Comparison of ENCODE assay signal across 13 mouse cellular contexts in genomic region chr10:24158470-24159254, GRCm38 (mm10). TPM values are rescaled to one million over a fixed set of nuclear protein-coding genes. Genes with fewer than 3 reads are reported as not detected.
DNase-seq lines count a peak whose midpoint lies in the region; ATAC-seq lines count a peak whose summit lies in the region.
"Had no signal": no experiment of that assay in that cellular context is flagged by ENCODE, and none has a peak within 500 bp of the region (broad histone marks: within the 10 kb centered on the region; RNA-seq: fewer than 3 reads in every experiment).

No protein-coding gene starts in this region.

- intact Hi-C loops in heart, postnatal 14 days (cut with DNase I), result no loop called here

- no peaks in the 10 kb centered on the region for H3K27me3 ChIP-seq in heart, embryonic 11.5 days (ENCODE audit: control insufficient read depth, insufficient read depth, low read length)
- H3K27me3 ChIP-seq in midbrain, embryonic 14.5 days (ENCODE audit: control insufficient read depth, insufficient read depth, low read length), result no peaks in the 10 kb centered on the region
- H3K27me3 ChIP-seq in midbrain, embryonic 10.5 days (ENCODE audit: low read depth, poor library complexity, severe bottlenecking), result no peaks in the 10 kb centered on the region
- no peaks in the 10 kb centered on the region for H3K27me3 ChIP-seq in hindbrain, embryonic 16.5 days (replicated peaks; ENCODE audit: control insufficient read depth, insufficient read depth, low read length)

- ATAC-seq in heart, embryonic 11.5 days (replicated peaks; ENCODE audit: insufficient number of reproducible peaks, low FRiP score, low TSS enrichment), result peak; percentile 61; the same call in 1 of the 2 replicates
- ATAC-seq in midbrain, embryonic 14.5 days (ENCODE audit: low FRiP score, low TSS enrichment), result 0 out of 2 replicates have a peak, but pooled peaks have one; percentile 35
- ATAC-seq in hindbrain, embryonic 16.5 days, result 0 out of 2 replicates have a peak, but pooled peaks have one; percentile 49

- H3K4me1 ChIP-seq in heart, embryonic 11.5 days (ENCODE audit: control insufficient read depth, insufficient read depth, low read length), result peaks cover 6% of the 10 kb centered on the region; the same call in 1 of the 2 replicates
- 0 out of 2 replicates have a peak, but pooled peaks cover 7% of the 10 kb centered on the region for H3K4me1 ChIP-seq in midbrain, embryonic 14.5 days (ENCODE audit: control insufficient read depth, insufficient read depth, low read length)
- peaks cover 8% of the 10 kb centered on the region; the same call in 1 of the 2 replicates for H3K4me1 ChIP-seq in midbrain, embryonic 10.5 days
- H3K4me1 ChIP-seq in hindbrain, embryonic 16.5 days (ENCODE audit: control insufficient read depth, insufficient read depth, low read depth, low read length), result no peaks in the 10 kb centered on the region; the same call in 1 of the 2 replicates

- no peak overlapping the region for H3K4me3 ChIP-seq in heart, embryonic 11.5 days (ENCODE audit: low read depth, low read length)
- H3K4me3 ChIP-seq in midbrain, embryonic 14.5 days (replicated peaks; ENCODE audit: low read depth, low read length), result no peak overlapping the region
- H3K4me3 ChIP-seq in midbrain, embryonic 10.5 days, result no peak overlapping the region
- no peak overlapping the region for H3K4me3 ChIP-seq in hindbrain, embryonic 16.5 days (ENCODE audit: low read length)

- H3K4me2 ChIP-seq in heart, embryonic 11.5 days, result no peak overlapping the region
- no peak overlapping the region for H3K4me2 ChIP-seq in midbrain, embryonic 14.5 days (ENCODE audit: low read length)
- H3K4me2 ChIP-seq in hindbrain, embryonic 16.5 days (ENCODE audit: low read length), result no peak overlapping the region

- H3K9ac ChIP-seq in heart, embryonic 11.5 days (ENCODE audit: low read depth, low read length), result no peak overlapping the region
- no peak overlapping the region for H3K9ac ChIP-seq in midbrain, embryonic 14.5 days (replicated peaks; ENCODE audit: low read length)
- H3K9ac ChIP-seq in hindbrain, embryonic 16.5 days (ENCODE audit: low read depth, low read length), result no peak overlapping the region

- H3K27ac ChIP-seq in heart, embryonic 11.5 days (ENCODE audit: low read depth, low read length), result peak overlapping the region; percentile 59; the same call in 1 of the 2 replicates
- no peak overlapping the region for H3K27ac ChIP-seq in midbrain, embryonic 14.5 days (replicated peaks; ENCODE audit: low read depth, low read length)
- no peak overlapping the region for H3K27ac ChIP-seq in midbrain, embryonic 10.5 days (replicated peaks)
- no peak overlapping the region for H3K27ac ChIP-seq in hindbrain, embryonic 16.5 days (ENCODE audit: low read depth, low read length)

- no peak for DNase-seq in heart, postnatal 14 days
- DNase-seq in midbrain, embryonic 14.5 days, result no peak
- DNase-seq in midbrain, embryonic 10.5 days (ENCODE audit: low spot score), result no peak
- peak; percentile 84 for DNase-seq in thymus, postnatal 14 days
- DNase-seq in ovary, postnatal 14 days (ENCODE audit: low spot score), result no peak
- no peak for DNase-seq in adrenal gland, postnatal 14 days
- DNase-seq: left cerebral cortex, postnatal 4 days; lung, postnatal 10 days had no signal

- 76% methylated on average over 12 of the region's 12 CpGs for WGBS in heart, embryonic 11.5 days (ENCODE audit: insufficient replicate concordance)
- WGBS in midbrain, embryonic 14.5 days, result 97% methylated on average over 12 of the region's 12 CpGs
- WGBS in midbrain, embryonic 10.5 days, result 95% methylated on average over 12 of the region's 12 CpGs
- 94% methylated on average over 12 of the region's 12 CpGs for WGBS in hindbrain, embryonic 16.5 days

- H3K36me3 ChIP-seq in heart, embryonic 11.5 days (ENCODE audit: control insufficient read depth, insufficient read depth, low read length), result peaks cover 17% of the 10 kb centered on the region
- H3K36me3 ChIP-seq in midbrain, embryonic 14.5 days (ENCODE audit: control insufficient read depth, insufficient read depth, low read length), result peaks cover 35% of the 10 kb centered on the region
- peaks cover 42% of the 10 kb centered on the region for H3K36me3 ChIP-seq in midbrain, embryonic 10.5 days
- H3K36me3 ChIP-seq in hindbrain, embryonic 16.5 days (ENCODE audit: control insufficient read depth, insufficient read depth, low read length), result peaks cover 26% of the 10 kb centered on the region

- no peaks in the 10 kb centered on the region for H3K9me3 ChIP-seq in heart, embryonic 11.5 days (replicated peaks; ENCODE audit: control insufficient read depth, low read length)
- H3K9me3 ChIP-seq in midbrain, embryonic 14.5 days (ENCODE audit: control insufficient read depth, low read length), result no peaks in the 10 kb centered on the region
- no peaks in the 10 kb centered on the region for H3K9me3 ChIP-seq in midbrain, embryonic 10.5 days (replicated peaks)
- no peaks in the 10 kb centered on the region for H3K9me3 ChIP-seq in hindbrain, embryonic 16.5 days (ENCODE audit: control insufficient read depth, low read length)

RNA-seq across cellular contexts. Expression of gene Stx7, which starts 9.6 kb away (rescaled TPM):
- polyA plus RNA-seq in heart, embryonic 11.5 days (2014; fragmentation: Nextera tagmentation; extraction: Ambion mirVana), result 89.8 and 99.4 TPM in 2 replicates
- 10 to 100 TPM; 41.4 to 42.7 TPM for total RNA-seq in heart, postnatal 14 days (2021)
- 326 and 358 TPM in 2 replicates for polyA plus RNA-seq in midbrain, embryonic 14.5 days (2014; fragmentation: Nextera tagmentation; extraction: Ambion mirVana)
- 52.7 and 72.1 TPM in 2 replicates for polyA plus RNA-seq in midbrain, embryonic 10.5 days (2016; fragmentation: Nextera tagmentation; extraction: Ambion mirVana)
- polyA plus RNA-seq in hindbrain, embryonic 16.5 days (2015; fragmentation: Nextera tagmentation; extraction: Ambion mirVana), result 336 and 358 TPM in 2 replicates
- total RNA-seq in adrenal gland, postnatal 14 days (2021), result 116 and 125 TPM in 2 replicates

RNA-seq across cellular contexts. Expression of gene Taar9, which starts 49.3 kb away (rescaled TPM):
- not detected in 2 replicates for polyA plus RNA-seq in heart, embryonic 11.5 days (2014; fragmentation: Nextera tagmentation; extraction: Ambion mirVana)
- not detected for total RNA-seq in heart, postnatal 14 days (2021)
- not detected in 2 replicates for polyA plus RNA-seq in midbrain, embryonic 14.5 days (2014; fragmentation: Nextera tagmentation; extraction: Ambion mirVana)
- polyA plus RNA-seq in midbrain, embryonic 10.5 days (2016; fragmentation: Nextera tagmentation; extraction: Ambion mirVana), result 0.11 TPM in 1 of 2 replicates, not detected in the other
- not detected in 2 replicates for polyA plus RNA-seq in hindbrain, embryonic 16.5 days (2015; fragmentation: Nextera tagmentation; extraction: Ambion mirVana)
- total RNA-seq in adrenal gland, postnatal 14 days (2021), result not detected in 2 replicates
- total RNA-seq: ES-E14; hematopoietic stem cell, adult 5-6 weeks; left cerebral cortex, postnatal 4 days; neutrophil, adult 5-6 weeks had no signal

RNA-seq across cellular contexts. Expression of gene Taar8c, which starts 57.0 kb away (rescaled TPM):
- polyA plus RNA-seq in heart, embryonic 11.5 days (2014; fragmentation: Nextera tagmentation; extraction: Ambion mirVana), result not detected in 2 replicates
- not detected for total RNA-seq in heart, postnatal 14 days (2021)
- polyA plus RNA-seq in midbrain, embryonic 14.5 days (2014; fragmentation: Nextera tagmentation; extraction: Ambion mirVana), result not detected in 2 replicates
- not detected in 2 replicates for polyA plus RNA-seq in midbrain, embryonic 10.5 days (2016; fragmentation: Nextera tagmentation; extraction: Ambion mirVana)
- not detected in 2 replicates for polyA plus RNA-seq in hindbrain, embryonic 16.5 days (2015; fragmentation: Nextera tagmentation; extraction: Ambion mirVana)
- not detected in 2 replicates for total RNA-seq in adrenal gland, postnatal 14 days (2021)
- total RNA-seq: ES-E14; hematopoietic stem cell, adult 5-6 weeks; left cerebral cortex, postnatal 4 days; neutrophil, adult 5-6 weeks had no signal
